Mouse (Mus musculus): ENCODE data around the gene Mmp25. TPM values are rescaled to one million over a fixed set of nuclear protein-coding genes. Genes with fewer than 3 reads are reported as not detected.

Gene Mmp25
- polyA plus RNA-seq, 1 experiment = not detected

GRCm38 (mm10) chr17:23653324-23653723, 8.2 kb upstream of the Mmp25 start:
- H3K4me3 ChIP-seq = no peak overlapping the region
- no peak for TF ChIP-seq POLR2A (IDR thresholded peaks at IDR 0.05; ENCODE audit: insufficient read length, low read depth)
- TF ChIP-seq TCF3 (IDR thresholded peaks at IDR 0.05; ENCODE audit: insufficient read length, low read depth) = no peak
- no peak for TF ChIP-seq USF1 (IDR thresholded peaks at IDR 0.05; ENCODE audit: low read depth)
- TF ChIP-seq SRF (IDR thresholded peaks at IDR 0.05; ENCODE audit: control insufficient read depth, insufficient read length, low read depth) = no peak
- no peak for TF ChIP-seq TCF12 (IDR thresholded peaks at IDR 0.05; ENCODE audit: insufficient read depth, poor library complexity, severe bottlenecking)
- TF ChIP-seq MYOD1 (IDR thresholded peaks at IDR 0.05; ENCODE audit: control insufficient read depth in 1 of 3, insufficient read length in 2 of 3, low read depth in 2 of 3) = no peak
- no peak for TF ChIP-seq POLR2AphosphoS2 (IDR thresholded peaks at IDR 0.05; ENCODE audit: insufficient read length, low read depth)
- no peak for TF ChIP-seq CEBPB (IDR thresholded peaks at IDR 0.05; ENCODE audit: insufficient read depth, poor library complexity, severe bottlenecking)
- TF ChIP-seq REST (IDR thresholded peaks at IDR 0.05; ENCODE audit: insufficient read depth, insufficient read length) = no peak
- TF ChIP-seq MAX (IDR thresholded peaks at IDR 0.05; ENCODE audit: low read depth) = no peak
- TF ChIP-seq E2F4 (IDR thresholded peaks at IDR 0.05; ENCODE audit: insufficient read depth) = no peak
- no peak for TF ChIP-seq MYOG (IDR thresholded peaks at IDR 0.05; ENCODE audit: control insufficient read depth in 1 of 3, insufficient read depth in 1 of 3, insufficient read length in 2 of 3, low read depth in 2 of 3)
- no peaks in the 10 kb centered on the region for H3K27me3 ChIP-seq (ENCODE audit: control insufficient read depth, insufficient read depth, insufficient read length)
- no peaks in the 10 kb centered on the region for H3K36me3 ChIP-seq (ENCODE audit: control insufficient read depth, insufficient read depth)
- no peak overlapping the region for H3K4me2 ChIP-seq (ENCODE audit: low read depth)
- H3K79me2 ChIP-seq (ENCODE audit: control insufficient read depth, insufficient read depth) = no peaks in the 10 kb centered on the region
- H3ac ChIP-seq (ENCODE audit: control insufficient read depth, insufficient read length) = no peak overlapping the region

GRCm38 (mm10) chr17:23651363-23651762, 6.3 kb upstream of the Mmp25 start:
- TF ChIP-seq MYOG (IDR thresholded peaks at IDR 0.05; ENCODE audit: control insufficient read depth in 1 of 3, insufficient read depth in 1 of 3, insufficient read length in 2 of 3, low read depth in 2 of 3) (no peak), SRF (IDR thresholded peaks at IDR 0.05; ENCODE audit: control insufficient read depth, insufficient read length, low read depth) (no peak), MAX (IDR thresholded peaks at IDR 0.05; ENCODE audit: low read depth) (no peak), TCF3 (IDR thresholded peaks at IDR 0.05; ENCODE audit: insufficient read length, low read depth) (no peak), E2F4 (IDR thresholded peaks at IDR 0.05; ENCODE audit: insufficient read depth) (no peak), POLR2A (IDR thresholded peaks at IDR 0.05; ENCODE audit: insufficient read length, low read depth) (no peak), USF1 (IDR thresholded peaks at IDR 0.05; ENCODE audit: low read depth) (no peak)
- Histone ChIP-seq H3ac (ENCODE audit: control insufficient read depth, insufficient read length) (no peak overlapping the region), H3K27me3 (ENCODE audit: control insufficient read depth, insufficient read depth, insufficient read length) (peaks cover 10% of the 10 kb centered on the region), H3K79me2 (ENCODE audit: control insufficient read depth, insufficient read depth) (no peaks in the 10 kb centered on the region), H3K4me3 (no peak overlapping the region), H3K36me3 (ENCODE audit: control insufficient read depth, insufficient read depth) (no peaks in the 10 kb centered on the region), H3K4me2 (ENCODE audit: low read depth) (no peak overlapping the region)

DNA sequence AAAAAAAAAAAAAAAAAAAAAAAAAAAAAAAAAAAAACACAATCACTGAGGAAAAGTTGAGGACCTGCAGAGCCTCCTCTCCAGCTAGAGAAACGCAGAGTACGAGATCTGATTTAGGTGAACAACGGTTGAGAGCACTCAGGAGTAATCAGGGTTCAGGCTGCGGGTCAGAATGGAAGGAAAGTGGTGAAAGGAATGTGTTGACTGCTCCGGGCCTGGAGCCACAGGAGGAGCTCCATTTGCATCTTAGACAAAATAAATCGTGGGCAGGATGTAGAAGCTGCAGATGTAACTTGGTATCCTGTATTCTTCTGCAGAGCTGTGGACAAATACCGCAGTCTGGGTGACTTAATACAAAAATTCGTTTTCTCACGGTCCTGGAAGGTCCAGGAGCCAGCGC, 817 bp upstream of the Mmp25 start:
- H3K79me2 ChIP-seq (ENCODE audit: control insufficient read depth, insufficient read depth) = no peaks in the 10 kb centered on the region
- peaks cover 24% of the 10 kb centered on the region for H3K27me3 ChIP-seq (ENCODE audit: control insufficient read depth, insufficient read depth, insufficient read length)
- H3K36me3 ChIP-seq (ENCODE audit: control insufficient read depth, insufficient read depth) = no peaks in the 10 kb centered on the region
- H3ac ChIP-seq (ENCODE audit: control insufficient read depth, insufficient read length) = no peak overlapping the region
- TF ChIP-seq TCF12 (IDR thresholded peaks at IDR 0.05; ENCODE audit: insufficient read depth, poor library complexity, severe bottlenecking) = no peak
- TF ChIP-seq REST (IDR thresholded peaks at IDR 0.05; ENCODE audit: insufficient read depth, insufficient read length) = no peak
- no peak for TF ChIP-seq E2F4 (IDR thresholded peaks at IDR 0.05; ENCODE audit: insufficient read depth)
- TF ChIP-seq POLR2A (IDR thresholded peaks at IDR 0.05; ENCODE audit: insufficient read length, low read depth) = no peak
- no peak for TF ChIP-seq TCF3 (IDR thresholded peaks at IDR 0.05; ENCODE audit: insufficient read length, low read depth)
- no peak for TF ChIP-seq MYOD1 (IDR thresholded peaks at IDR 0.05; ENCODE audit: control insufficient read depth in 1 of 3, insufficient read length in 2 of 3, low read depth in 2 of 3)
- no peak for TF ChIP-seq MAX (IDR thresholded peaks at IDR 0.05; ENCODE audit: low read depth)
- no peak for TF ChIP-seq USF1 (IDR thresholded peaks at IDR 0.05; ENCODE audit: low read depth)
- TF ChIP-seq SRF (IDR thresholded peaks at IDR 0.05; ENCODE audit: control insufficient read depth, insufficient read length, low read depth) = no peak
- TF ChIP-seq CEBPB (IDR thresholded peaks at IDR 0.05; ENCODE audit: insufficient read depth, poor library complexity, severe bottlenecking) = no peak
- H3K4me3 ChIP-seq = no peak overlapping the region
- no peak overlapping the region for H3K4me2 ChIP-seq (ENCODE audit: low read depth)

GRCm38 (mm10) chr17:23631241-23631640, 13.8 kb downstream of the Mmp25 start:
- Histone ChIP-seq H3ac (ENCODE audit: control insufficient read depth, insufficient read length) (no peak overlapping the region), H3K36me3 (ENCODE audit: control insufficient read depth, insufficient read depth) (no peaks in the 10 kb centered on the region), H3K27me3 (ENCODE audit: control insufficient read depth, insufficient read depth, insufficient read length) (peaks cover 35% of the 10 kb centered on the region), H3K4me3 (no peak overlapping the region), H3K4me2 (ENCODE audit: low read depth) (no peak overlapping the region), H3K79me2 (ENCODE audit: control insufficient read depth, insufficient read depth) (no peaks in the 10 kb centered on the region)
- TF ChIP-seq CEBPB (IDR thresholded peaks at IDR 0.05; ENCODE audit: insufficient read depth, poor library complexity, severe bottlenecking) (no peak), REST (IDR thresholded peaks at IDR 0.05; ENCODE audit: insufficient read depth, insufficient read length) (no peak)

GRCm38 (mm10) chr17:23630195-23631020, 14.7 kb downstream of the Mmp25 start:
- no peak overlapping the region for H3ac ChIP-seq (ENCODE audit: control insufficient read depth, insufficient read length)
- H3K36me3 ChIP-seq (ENCODE audit: control insufficient read depth, insufficient read depth) = no peaks in the 10 kb centered on the region
- peak overlapping the region; percentile 62 for H3K4me2 ChIP-seq (ENCODE audit: low read depth)
- peaks cover 29% of the 10 kb centered on the region for H3K27me3 ChIP-seq (ENCODE audit: control insufficient read depth, insufficient read depth, insufficient read length)
- H3K4me3 ChIP-seq = no peak overlapping the region
- TF ChIP-seq MYOD1 (IDR thresholded peaks at IDR 0.05; ENCODE audit: control insufficient read depth in 1 of 3, insufficient read length in 2 of 3, low read depth in 2 of 3) = peak in 2 of 3 experiments; percentile 24 to 25
- TF ChIP-seq TCF3 (IDR thresholded peaks at IDR 0.05; ENCODE audit: insufficient read length, low read depth) = no peak
- TF ChIP-seq MYOG (IDR thresholded peaks at IDR 0.05; ENCODE audit: control insufficient read depth in 1 of 3, insufficient read depth in 1 of 3, insufficient read length in 2 of 3, low read depth in 2 of 3) = peak in 1 of 3 experiments; percentile 46
- TF ChIP-seq E2F4 (IDR thresholded peaks at IDR 0.05; ENCODE audit: insufficient read depth) = no peak
- H3K79me2 ChIP-seq (ENCODE audit: control insufficient read depth, insufficient read depth) = no peaks in the 10 kb centered on the region

Measured in myocyte (in vitro differentiated cells).